Mouse (Mus musculus) ES-E14 (cell line): ENCODE data around the gene As3mt. TPM values are rescaled to one million over a fixed set of nuclear protein-coding genes. Genes with fewer than 3 reads are reported as not detected.

Source experiments
- DNase-seq: peaks from one replicate; pipeline ENCODE4 v3.0.0-alpha.2; 2013; ENCODE audit warnings: low read depth, low spot score
- H3K27ac ChIP-seq: 2 replicates; pipeline ENCODE4 v1.5.1; 2012; ENCODE audit warnings: low read depth, mild to moderate bottlenecking, low read length, moderate library complexity, mixed read lengths; ENCODE audit not compliant: poor library complexity, insufficient read depth, severe bottlenecking
- H3K36me3 ChIP-seq: 2 replicates; pipeline ENCODE4 v1.6.1; 2012; ENCODE audit warnings: mild to moderate bottlenecking, low read length, moderate library complexity, mixed read lengths; ENCODE audit not compliant: control insufficient read depth, poor library complexity, insufficient read depth, severe bottlenecking
- H3K4me1 ChIP-seq, 2 experiments: fragments of 150-350 bp in 1 of 2; sonication (generic) in 1 of 2; 2 replicates each; pipeline ENCODE4 v1.6.1; 2012; ENCODE audit warnings: low read length in 2 of 2, mild to moderate bottlenecking in 1 of 2, mixed read lengths in 1 of 2; ENCODE audit not compliant: control insufficient read depth in 2 of 2, insufficient read depth in 2 of 2, poor library complexity in 1 of 2
- H3K4me3 ChIP-seq, 2 experiments: fragments of 150-350 bp in 1 of 2; sonication (generic) in 1 of 2; 2 replicates each; pipeline ENCODE4 v1.5.1; 2012; ENCODE audit warnings: low read length in 2 of 2, low read depth in 1 of 2, mild to moderate bottlenecking in 1 of 2, mixed read lengths in 1 of 2; ENCODE audit not compliant: insufficient read depth in 1 of 2, poor library complexity in 1 of 2, severe bottlenecking in 1 of 2
- H3K9ac ChIP-seq: 2 replicates; pipeline ENCODE4 v1.6.1; 2012; ENCODE audit warnings: low read depth, mild to moderate bottlenecking, low read length, mixed read lengths; ENCODE audit not compliant: poor library complexity, insufficient read depth, severe bottlenecking
- H3K9me3 ChIP-seq: fragments of 150-350 bp; sonication (generic); 2 replicates; pipeline ENCODE4 v1.6.1; 2012; ENCODE audit warnings: low read depth, mild to moderate bottlenecking, low read length; ENCODE audit not compliant: control insufficient read depth, insufficient read depth
- CHD2 ChIP-seq: IDR thresholded peaks from 2 replicates; pipeline ENCODE4 v1.6.1; 2014; ENCODE audit warnings: mild to moderate bottlenecking, low read depth, low read length, inconsistent platforms
- HCFC1 ChIP-seq: IDR thresholded peaks from 2 replicates; pipeline ENCODE4 v1.6.1; 2012; ENCODE audit warnings: low read length, inconsistent platforms, borderline replicate concordance; ENCODE audit not compliant: insufficient read depth
- MAFK ChIP-seq: IDR thresholded peaks from 2 replicates; pipeline ENCODE4 v1.6.1; 2014; ENCODE audit warnings: mild to moderate bottlenecking, low read depth, low read length, inconsistent platforms; ENCODE audit not compliant: insufficient read depth
- ZC3H11A ChIP-seq: IDR thresholded peaks from 2 replicates; pipeline ENCODE4 v1.6.1; 2012; ENCODE audit warnings: low read depth, mild to moderate bottlenecking, inconsistent platforms, low read length, borderline replicate concordance
- ZNF384 ChIP-seq: IDR thresholded peaks from 2 replicates; pipeline ENCODE4 v1.6.1; 2012; ENCODE audit warnings: low read depth, low read length, inconsistent platforms
- in situ Hi-C, 2 experiments: fragments of 600-800 bp; cut with MboI; formaldehyde crosslinking; loops; one replicate each; pipeline ENCODE4 v1.15.1; 2025; ENCODE audit warnings: low sequenced_read_pairs in 2 of 2, inconsistent platforms in 1 of 2; ENCODE audit not compliant: unreplicated experiment in 2 of 2
- total RNA-seq: library from RNA; depleted of rRNA; stranded (reverse); fragments of 300-350 nt; gene quantifications from 2 replicates; pipeline ENCODE4 v1.2.3, GENCODE M21; 2012

Gene As3mt
- total RNA-seq, 1 experiment: 11.0 TPM

DNA sequence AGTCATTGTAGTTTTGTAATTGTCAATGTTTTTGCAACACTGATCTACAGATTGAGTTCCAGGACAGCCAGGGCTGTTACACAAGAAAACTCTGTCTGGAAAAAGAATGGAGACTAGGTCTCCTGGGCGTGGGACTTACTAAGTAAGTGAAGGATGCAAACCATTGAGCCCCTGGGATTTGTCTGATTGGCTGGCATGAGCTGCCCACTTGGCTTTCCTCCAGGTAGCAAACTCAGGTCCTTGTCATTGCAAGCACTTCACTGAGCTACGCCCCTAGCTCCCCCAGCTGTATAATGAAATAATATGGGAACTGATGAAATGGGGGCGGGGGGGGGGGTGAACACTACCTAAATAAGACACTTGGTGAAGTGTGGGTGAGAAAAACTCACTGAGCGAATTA lies 14.1 kb upstream of the As3mt start:
- Histone ChIP-seq H3K4me1 (peaks cover 3 to 8% of the 10 kb centered on the region in 2 experiments; a peak in 3 of 4 replicates), H3K9me3 (no peaks in the 10 kb centered on the region), H3K9ac (no peak overlapping the region), H3K27ac (no peak overlapping the region), H3K36me3 (no peaks in the 10 kb centered on the region), H3K4me3 (no peak overlapping the region)
- no peak for DNase-seq
- in situ Hi-C loops: no loop called here
- TF ChIP-seq ZC3H11A (no peak), ZNF384 (no peak), MAFK (no peak), HCFC1 (no peak), CHD2 (no peak)

DNA sequence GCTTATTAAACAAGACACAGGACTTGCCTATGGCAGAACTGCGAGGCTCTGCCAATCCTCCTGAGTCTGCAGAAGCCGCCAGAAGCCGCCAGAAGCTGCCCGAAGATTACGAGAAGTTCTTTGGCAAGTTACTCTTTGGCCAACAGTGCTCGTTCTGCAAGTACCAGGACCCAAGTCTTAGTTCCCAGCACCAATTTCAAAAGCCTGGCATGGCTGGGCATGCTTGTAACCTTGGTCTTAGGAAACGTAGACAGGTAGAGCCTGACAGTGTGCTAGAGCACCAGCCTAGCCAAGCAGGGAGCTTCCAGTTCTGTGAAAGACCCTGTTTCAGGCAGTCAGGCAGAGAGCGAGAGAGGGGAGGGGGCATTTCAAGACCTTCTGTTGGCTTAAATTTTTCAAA lies 10.8 kb upstream of the As3mt start:
- Histone ChIP-seq H3K4me1 (peaks cover 0 to 29% of the 10 kb centered on the region in 2 experiments; a peak in 3 of 4 replicates), H3K27ac (no peak overlapping the region), H3K4me3 (no peak overlapping the region), H3K9ac (no peak overlapping the region), H3K9me3 (no peaks in the 10 kb centered on the region), H3K36me3 (no peaks in the 10 kb centered on the region)
- in situ Hi-C loops: no loop called here
- no peak for TF ChIP-seq MAFK
- no peak for TF ChIP-seq HCFC1
- TF ChIP-seq ZNF384: no peak
- no peak for TF ChIP-seq CHD2
- no peak for TF ChIP-seq ZC3H11A
- no peak for DNase-seq

DNA sequence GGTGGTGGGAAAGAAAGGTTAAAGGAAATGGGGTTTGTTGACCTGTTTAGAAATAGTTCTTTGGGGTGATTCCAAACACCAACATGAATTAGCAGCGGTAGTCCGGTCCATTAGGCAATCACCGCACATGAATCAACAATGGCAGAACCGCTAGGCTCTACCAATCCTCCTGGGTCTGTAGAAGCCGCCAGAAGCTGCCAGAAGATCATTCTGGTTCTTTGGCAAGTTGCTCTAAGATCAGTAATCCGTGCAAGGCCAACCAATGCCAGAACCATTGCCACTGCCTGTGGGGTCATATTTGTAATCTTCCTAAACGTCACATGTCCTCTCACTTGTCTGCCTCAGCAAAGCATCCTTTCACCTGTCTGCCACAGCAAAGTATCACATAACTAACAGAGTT lies 10.3 kb upstream of the As3mt start:
- DNase-seq: no peak
- in situ Hi-C loops: no loop called here
- Histone ChIP-seq H3K9ac (no peak overlapping the region), H3K27ac (no peak overlapping the region), H3K4me3 (no peak overlapping the region), H3K9me3 (no peaks in the 10 kb centered on the region), H3K36me3 (no peaks in the 10 kb centered on the region), H3K4me1 (peaks cover 0 to 29% of the 10 kb centered on the region in 2 experiments; a peak in 3 of 4 replicates)
- TF ChIP-seq ZC3H11A (no peak), ZNF384 (no peak)

DNA sequence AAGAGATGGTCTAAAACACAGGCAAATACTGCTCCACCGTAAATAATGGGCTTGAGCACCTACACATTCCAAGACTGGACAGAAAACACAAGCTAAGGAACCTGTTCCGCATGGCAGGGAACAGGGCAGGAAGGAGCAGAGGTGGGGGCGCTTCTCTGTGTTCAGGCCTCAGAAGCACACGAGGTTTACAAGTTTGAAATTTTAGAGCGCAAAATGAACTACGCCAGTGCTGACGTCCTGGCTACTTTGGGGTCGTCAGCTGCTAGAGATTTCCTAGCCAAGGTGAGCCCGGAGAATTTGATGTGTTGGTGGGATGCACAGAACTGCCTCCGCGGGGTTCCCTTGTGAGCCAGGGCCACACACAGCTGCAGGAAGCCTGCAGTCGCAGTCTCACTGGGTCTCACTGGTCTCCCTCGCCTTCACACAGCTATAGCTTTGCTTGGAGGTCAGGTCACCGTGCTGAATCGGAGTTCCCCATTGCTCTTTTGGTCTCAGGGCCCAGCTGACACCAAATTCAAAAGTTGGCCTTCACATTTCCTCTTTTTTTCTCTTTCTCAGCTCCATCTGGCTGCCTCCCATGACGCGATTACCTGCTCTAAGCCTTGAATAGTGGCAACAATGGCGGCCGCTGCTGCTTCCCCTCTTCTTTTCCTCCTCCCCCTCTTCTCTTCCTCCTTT lies 9.3 kb upstream of the As3mt start:
- H3K9me3 ChIP-seq: no peaks in the 10 kb centered on the region
- TF ChIP-seq ZC3H11A (no peak), ZNF384 (no peak), CHD2 (no peak)
- in situ Hi-C loops: no loop called here
- H3K4me3 ChIP-seq: peak overlapping the region; percentile 5 to 35; a peak in 2 of 4 replicates
- peak overlapping the region; percentile 35; the same call in 1 of the 2 replicates for H3K9ac ChIP-seq
- H3K27ac ChIP-seq: 0 out of 2 replicates have a peak overlapping the region, but pooled peaks have one; percentile 14
- no peak for DNase-seq
- no peaks in the 10 kb centered on the region for H3K36me3 ChIP-seq
- peaks cover 0 to 27% of the 10 kb centered on the region in 2 experiments; a peak in 3 of 4 replicates for H3K4me1 ChIP-seq

DNA sequence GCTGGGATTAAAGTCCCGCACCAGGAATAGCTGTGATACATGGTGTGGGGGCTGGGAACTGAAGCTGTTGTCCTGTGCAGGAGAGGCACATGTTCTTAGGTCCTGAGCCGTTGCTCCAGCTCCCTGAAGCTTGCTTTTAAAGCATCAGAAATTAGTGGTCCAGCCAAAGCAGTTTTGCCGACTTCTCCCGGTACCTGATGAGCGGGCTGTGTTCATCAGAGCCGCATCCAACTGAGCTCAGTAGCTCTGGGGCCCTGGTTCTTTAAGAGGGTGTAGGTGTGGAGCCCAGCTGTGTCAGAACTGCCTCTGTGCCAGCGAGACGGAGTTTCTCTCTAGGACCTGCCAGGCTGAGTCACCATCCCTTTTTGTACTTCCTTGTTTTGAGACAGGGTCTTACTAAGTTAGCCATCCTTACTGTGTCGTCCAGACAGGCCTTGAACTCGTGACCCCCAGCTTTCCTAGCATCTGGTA lies 8.2 kb upstream of the As3mt start:
- Histone ChIP-seq H3K4me1 (peaks cover 0 to 27% of the 10 kb centered on the region in 2 experiments; a peak in 3 of 4 replicates), H3K9me3 (no peaks in the 10 kb centered on the region), H3K36me3 (no peaks in the 10 kb centered on the region), H3K9ac (peak overlapping the region; percentile 30; the same call in 1 of the 2 replicates), H3K4me3 (no peak overlapping the region), H3K27ac (peak overlapping the region; percentile 9; the same call in 1 of the 2 replicates)
- in situ Hi-C loops: no loop called here
- TF ChIP-seq MAFK (no peak), HCFC1 (no peak), ZC3H11A (no peak), CHD2 (no peak), ZNF384 (no peak)
- no peak for DNase-seq
